Mouse (Mus musculus): ENCODE results near the gene Ms4a14.
"Not testable (repeated sequence)": the region's sequence is repeated elsewhere in the genome, so short reads cannot be mapped to it uniquely, and the experiment has no call there.

Gene Ms4a14

DNA sequence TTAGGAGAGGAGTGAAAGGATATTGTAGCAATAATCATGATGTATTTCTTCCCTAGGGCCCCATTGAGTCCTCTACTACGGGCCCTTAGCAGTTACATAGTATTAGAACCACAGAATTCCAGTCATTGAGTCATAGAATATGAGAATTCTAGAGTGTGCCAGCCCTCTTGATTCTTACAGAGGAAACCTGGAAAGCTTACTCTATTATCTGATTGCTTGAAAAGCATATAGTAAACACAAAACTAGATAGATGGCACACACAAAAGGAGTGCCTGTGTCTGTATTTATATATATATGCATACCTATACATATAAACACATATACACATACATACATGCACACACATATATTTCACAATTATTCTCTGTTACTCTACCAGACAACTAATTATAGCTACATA lies at the start of gene Ms4a14:
Gene Ms4a14, minus strand, starts transcription at position 101 of the 400 bp plus-strand sequence.
- no peak for DNase-seq

DNA sequence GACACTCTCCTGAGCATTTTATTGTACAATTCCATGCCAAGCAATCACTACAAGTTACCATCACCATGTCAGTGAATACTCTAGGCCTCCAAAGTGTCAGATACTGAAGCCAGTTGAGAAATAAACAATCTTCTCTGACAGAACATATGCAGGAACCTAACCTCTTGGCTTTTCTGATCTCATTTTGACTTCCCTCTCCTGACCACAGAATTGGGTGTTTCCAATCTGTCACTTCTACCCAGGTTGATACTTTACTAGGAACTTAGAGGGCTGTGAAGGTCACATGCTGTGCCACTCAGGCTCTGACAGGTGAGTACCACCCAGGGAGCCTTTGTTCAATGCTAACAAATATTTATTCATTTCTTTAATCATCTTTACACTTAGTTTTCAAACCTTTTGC lies 47.7 kb upstream of the Ms4a14 start:
- no peak for DNase-seq

DNA sequence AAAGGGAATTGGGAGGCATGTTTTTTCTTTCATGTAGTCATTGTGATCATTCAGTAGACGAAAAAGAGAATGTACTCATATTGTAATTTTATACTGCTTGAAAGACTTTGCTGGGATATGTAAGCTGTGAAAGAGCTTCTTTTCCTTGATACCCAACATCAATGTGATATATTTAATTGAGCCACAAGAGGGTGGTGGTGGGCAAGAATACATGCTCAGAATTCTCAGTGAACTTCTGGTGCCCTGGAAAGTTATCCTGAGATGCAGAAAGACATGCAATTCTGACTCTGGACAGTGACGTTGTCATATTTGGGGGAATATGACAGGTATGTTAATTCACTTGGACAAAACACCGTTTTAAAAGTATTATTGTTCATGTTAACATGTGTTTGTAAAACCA lies 45.9 kb upstream of the Ms4a14 start:
- no peak for DNase-seq

DNA sequence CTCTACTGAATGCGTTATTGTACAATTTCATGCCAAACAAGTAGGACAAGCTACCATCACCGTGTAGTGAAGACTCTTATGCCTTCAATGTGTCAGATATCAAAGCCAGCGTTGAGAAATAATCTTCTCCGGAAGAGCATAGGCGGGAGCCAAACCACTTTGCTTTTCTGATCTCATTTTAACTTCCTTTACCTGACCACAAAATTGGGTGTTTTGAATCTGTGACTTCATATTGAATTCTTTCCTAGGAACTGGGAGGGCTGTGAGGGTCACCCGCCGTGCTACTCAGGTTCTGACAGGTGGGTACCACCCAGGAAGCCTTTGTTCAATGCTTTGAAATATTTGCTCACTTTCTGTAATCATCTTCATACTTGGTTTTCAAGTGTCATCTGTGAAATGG lies 41.5 kb upstream of the Ms4a14 start:
- peak; percentile 19 for DNase-seq

DNA sequence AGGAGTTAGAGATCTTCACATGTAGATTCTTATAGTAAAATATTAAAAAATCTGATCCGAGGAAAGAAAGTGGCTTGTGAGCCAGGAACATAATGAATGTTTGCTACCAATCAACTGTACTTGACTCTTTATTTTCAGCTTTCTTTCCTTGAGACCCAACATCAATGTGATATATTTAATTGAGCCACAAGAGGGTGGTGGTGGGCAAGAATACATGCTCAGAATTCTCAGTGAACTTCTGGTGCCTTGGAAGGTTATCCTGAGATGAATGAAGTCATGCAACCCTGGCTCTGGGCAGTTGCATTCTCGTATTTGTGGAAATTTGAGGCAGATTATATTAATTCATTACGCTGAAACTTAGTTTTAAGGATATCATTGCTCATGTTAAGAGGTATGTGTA lies 37.6 kb upstream of the Ms4a14 start:
- no peak for DNase-seq

DNA sequence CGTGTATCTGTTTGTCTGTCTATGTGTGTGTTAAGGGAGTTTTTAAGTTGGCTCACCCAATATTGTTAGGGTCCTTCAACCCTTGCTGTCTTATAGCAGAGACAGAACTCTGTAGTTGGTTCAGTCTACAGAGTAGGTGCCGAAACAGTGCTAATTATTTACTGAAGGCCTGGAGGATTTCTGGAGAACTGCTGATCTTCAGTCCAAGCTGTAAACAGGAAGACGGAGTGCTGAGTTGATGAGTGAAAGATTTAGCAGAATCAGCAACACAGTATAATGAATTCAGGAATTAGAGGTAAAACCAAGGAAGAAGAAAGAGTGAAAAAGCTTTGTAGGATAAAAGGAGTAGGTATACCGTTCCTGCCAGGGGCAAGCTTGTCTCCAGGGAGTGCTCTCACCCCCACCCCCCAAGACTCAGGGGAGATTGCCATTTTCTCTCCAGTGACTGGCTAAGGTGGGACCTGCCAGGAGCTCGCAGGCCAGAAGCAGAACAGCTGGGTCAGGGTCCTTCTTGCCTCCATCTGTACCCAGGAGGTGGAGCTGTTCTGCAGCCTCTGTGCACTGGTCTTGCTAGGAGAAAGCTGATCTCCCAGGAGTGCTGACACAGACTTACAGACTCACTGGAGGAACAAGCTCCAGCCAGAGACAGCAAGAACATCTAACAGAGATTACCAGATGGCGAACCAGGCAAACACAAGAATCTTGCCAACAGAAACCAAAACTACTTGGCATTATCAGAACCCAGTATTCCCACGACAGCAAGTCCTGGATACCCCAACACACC lies 35.6 kb upstream of the Ms4a14 start:
- peak; percentile 41 for DNase-seq

DNA sequence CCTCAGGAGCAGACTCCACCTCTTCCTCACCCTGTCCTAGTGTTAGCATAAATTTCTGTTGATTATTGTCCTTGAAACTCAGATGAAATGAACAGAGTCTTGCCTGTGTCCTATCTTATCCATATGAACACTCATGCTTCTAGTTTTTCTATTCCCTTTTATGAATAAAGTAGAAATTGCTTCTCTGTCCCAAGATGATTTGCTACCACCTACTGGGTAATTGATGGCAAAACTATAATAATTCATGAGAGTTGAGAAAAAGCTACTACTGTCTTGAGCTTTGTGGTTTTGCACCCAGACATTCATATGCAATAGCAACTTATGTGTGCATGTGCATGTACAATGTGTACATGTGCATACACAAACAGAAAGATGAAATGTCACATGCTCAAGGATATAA lies 29.7 kb upstream of the Ms4a14 start:
- DNase-seq, result no peak

DNA sequence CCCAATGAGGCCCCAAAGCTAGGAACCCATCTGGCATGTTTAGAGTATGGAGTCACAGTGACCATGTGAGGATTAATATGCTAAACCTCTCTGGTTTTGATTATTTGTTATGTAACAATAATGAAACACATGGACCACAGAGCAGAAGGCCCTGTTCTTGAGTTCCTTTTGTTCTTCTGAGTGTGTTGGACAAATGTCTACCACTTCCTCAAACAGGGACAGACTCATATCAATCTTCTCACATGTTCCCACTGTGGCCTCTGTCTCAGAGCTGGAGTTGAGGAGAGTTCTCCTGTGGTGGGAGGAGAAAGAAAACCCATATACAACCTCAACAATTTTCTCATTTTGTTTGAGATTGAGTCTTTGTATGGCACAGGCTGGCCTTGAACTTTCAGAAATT lies 28.9 kb upstream of the Ms4a14 start:
- no peak for DNase-seq

DNA sequence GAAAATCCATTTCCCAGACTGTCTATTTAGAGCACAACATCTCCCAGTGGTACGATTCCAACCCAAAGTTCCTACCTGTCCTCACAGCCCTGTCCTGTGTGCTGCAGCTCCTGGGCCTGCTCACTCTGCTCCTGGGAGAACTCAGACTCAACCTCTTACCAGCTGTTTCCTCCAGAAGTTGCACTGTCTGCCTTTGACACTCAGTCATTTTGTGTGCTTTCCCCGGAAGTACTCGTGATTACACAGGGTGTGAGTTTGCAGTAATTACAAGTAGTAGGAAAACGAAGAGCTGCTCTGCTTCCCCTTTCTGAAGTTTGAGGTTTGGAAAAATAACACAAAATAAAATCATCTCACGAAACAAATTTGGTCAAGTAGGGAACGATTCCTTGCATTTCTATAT lies 21.7 kb upstream of the Ms4a14 start, which contains the start of gene Ms4a7:
Gene Ms4a7, minus strand, starts transcription at position 215 of the 400 bp plus-strand sequence.
- no peak for DNase-seq

DNA sequence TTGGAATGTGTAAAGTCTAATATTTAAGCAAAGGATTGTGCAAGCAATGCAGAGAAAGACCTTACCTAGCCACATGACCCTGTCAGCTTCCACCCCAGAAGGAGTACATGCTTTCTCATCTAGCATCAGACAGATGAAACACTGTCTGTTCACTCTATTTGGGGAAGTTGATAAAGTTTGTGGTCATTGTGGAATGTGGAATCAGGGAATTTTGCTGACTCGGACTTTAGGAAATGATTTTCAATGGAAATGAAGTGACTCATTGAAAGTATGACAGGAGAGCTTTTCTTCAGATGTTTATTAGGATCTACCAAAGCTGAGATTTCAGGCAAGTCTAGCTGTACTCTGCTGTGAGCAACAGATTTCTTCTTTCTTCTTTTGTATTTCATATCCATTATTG lies 6.9 kb upstream of the Ms4a14 start:
- no peak for DNase-seq

DNA sequence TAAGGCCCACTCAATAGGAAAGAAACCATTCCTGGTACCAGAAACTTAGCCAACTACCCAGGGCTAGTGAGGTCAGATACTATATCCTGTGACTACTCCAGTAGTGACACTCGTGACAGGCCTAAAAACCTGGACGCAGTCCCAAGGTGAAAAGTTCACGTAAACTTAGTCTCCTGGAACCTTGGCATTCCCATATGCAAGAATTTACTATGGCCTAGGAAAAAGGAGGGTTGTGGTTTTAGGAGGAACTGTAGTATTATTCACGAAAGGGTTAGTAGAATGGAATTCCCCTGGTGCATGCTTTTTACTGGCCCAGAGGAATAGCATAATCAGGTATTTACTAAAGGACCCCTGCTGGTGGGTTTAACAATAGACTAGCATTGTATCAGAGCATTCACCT lies 2.5 kb upstream of the Ms4a14 start:
- no peak for DNase-seq

DNA sequence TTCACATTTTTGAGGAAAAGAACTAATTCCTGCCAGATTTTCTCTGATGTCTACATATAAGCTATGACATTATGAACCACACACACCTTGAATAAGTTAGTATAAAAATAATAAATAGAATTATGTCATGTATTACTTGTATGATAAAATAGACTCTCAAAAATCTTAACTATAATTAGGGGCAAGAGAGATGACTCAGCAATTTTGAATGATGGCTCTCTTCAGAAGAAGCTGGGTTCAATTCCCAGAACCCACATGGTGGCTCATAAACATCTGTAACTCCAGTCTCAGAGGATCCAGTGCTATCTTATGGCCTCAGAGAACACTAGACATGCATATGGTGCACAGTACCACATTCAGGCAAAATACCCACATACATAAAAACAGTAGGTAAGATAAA lies 5.4 kb downstream of the Ms4a14 start:
- DNase-seq, result no peak

DNA sequence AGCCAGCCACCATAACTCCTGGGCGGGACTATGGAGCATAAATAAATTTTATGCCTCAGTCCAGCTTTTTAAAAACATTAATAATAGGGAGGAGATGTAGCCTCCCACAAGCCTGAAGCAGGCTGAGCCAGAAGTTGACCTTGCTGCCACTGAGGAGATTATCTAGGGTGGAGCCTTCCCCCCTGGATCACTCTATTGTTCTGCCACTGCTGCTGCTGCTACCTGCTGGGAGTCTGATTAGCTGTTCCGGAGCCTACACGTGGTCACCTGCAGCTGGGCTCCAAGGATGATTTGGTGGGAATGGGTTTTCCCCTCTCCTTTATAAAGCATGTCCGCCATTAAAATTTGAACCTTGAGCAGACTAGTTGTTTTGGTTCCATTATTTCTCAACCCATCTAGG lies 14.7 kb downstream of the Ms4a14 start:
- DNase-seq, result not testable (repeated sequence)

DNA sequence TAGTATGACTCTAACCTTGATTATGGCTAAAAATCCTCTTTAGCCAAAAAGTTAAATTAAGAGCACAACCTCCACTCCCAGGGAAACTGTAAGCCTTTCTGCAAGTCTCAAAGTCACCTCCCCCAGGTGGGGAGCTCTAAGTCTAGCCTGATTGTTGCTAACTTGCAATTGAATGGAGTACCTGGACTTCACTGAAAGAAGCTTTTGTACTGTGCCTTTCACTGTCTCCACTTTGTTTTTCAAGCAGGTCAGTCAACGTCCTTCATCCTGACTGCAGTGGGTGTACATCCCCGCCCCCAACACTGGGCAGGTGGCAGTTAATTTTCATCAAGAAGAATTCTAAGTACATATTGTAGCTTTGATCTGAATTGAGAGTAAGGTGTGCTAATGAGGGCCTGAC lies 15.3 kb downstream of the Ms4a14 start:
- no peak for DNase-seq

DNA sequence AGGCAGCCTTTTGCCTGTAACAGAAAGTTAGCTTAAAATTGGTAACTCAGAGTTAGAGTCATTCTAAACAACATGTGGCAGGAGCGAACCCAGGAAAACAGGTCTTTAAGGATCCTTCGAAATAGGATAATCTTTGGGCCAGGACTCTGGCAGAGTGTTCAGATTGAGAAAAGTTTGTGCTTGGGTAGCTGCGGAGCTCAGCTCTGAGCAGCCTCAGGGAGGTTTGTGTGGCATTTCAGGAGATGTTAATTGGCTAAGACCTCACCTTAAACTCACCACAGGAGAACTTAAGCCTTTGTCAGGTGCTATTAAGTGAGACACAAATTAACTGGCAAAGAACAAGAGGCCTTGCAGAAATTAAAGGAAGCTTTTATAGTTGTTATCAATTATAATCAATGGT lies 20.6 kb downstream of the Ms4a14 start:
- DNase-seq, result not testable (repeated sequence)

DNA sequence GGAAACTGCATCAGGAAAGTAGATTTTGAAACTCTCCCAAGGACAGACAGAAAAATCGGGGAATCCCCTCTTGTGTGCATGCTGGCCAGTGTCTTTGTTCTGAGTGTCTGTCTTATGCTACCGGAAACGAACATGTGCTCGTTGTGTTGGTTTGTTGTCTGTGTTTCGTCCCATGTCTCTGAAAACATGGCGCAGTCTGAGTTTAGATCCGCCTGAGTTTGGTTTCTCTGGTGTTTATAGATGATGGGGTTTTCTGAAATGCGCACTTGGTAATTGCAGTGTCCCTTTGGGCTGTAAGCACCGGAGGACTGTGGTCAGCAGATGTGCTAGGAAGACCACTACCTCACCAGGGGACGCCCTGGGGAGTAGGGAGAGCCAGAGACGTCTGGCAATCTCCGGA lies 21.3 kb downstream of the Ms4a14 start:
- peak; percentile 28 for DNase-seq

DNA sequence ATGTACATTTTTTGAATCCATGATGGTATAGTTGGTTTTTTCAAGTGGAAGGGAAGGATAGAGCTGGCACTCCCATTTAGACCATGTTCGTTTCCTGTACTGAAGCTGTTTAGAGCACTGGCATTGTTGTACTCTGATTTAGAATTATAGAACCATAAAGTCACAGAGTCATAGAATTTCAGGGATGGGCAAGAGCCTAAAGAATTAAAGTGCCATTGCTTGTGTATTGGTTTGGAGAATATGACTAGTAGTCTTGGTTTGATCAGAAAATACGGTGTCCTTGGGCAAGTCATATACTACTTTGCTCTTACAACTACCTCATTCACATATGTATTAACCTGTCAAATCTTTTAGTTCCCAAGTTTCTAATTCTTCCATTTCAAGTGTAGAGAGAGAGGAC lies 30.5 kb downstream of the Ms4a14 start, which contains the start of gene Ms4a5:
Gene Ms4a5, minus strand, starts transcription at position 101 of the 400 bp plus-strand sequence.
- no peak for DNase-seq

DNA sequence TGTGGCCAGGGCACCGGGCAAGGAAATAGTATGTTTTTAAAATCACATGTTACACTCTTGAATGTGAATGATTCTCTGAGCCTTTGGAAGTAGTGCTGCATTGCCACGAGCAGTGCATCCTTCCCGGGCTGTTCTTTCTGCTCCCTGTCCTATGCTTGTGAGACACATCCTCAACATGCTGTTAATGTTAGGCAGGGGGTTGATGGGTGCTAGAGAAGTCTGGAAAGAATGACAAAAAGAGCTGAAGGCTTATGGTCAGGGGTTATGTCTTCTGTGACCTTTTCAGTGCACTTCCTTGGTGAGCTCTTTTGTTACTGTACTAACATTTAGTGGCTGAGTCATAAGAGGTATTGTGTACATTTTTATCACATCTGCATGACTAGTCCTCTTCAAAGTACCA lies 34.0 kb downstream of the Ms4a14 start:
- DNase-seq, result no peak

DNA sequence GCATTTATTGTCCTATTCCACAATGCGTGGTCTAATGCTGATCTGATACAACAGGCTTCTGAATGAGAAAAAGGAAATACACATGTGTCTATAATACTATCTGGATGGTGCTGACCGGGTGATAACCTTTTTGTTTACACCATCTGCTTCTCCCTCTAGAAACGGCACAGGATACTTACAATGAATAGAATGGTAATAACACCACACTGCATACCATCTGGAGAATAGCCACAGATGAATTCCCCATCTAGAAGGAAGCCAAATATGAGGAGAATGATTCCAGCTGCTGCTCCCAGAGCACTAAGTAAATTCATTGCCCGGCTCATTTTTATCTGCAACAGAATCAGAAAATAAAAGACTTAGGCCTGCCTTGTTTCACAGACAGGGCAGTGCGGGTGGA lies 37.8 kb downstream of the Ms4a14 start:
- no peak for DNase-seq

DNA sequence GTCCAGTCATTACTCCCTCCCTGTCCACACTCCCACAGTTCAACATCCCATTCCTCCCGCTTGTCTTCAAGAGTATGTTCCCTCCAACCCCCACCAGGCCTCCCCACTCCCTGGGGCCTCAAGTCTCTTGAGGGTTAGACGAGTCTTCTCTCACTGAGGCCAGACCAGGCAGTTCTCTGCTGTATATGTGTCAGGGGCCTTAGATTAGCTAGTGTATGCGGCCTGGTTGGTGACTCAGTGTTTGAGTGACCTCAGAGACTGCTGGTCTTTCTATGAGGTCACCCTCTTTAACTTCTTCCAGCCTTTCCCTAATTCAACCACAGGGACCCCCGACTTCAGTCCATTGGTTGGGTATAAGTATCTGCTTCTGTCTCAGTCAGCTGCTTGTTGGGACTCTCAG lies 47.3 kb downstream of the Ms4a14 start:
- no peak for DNase-seq

DNA sequence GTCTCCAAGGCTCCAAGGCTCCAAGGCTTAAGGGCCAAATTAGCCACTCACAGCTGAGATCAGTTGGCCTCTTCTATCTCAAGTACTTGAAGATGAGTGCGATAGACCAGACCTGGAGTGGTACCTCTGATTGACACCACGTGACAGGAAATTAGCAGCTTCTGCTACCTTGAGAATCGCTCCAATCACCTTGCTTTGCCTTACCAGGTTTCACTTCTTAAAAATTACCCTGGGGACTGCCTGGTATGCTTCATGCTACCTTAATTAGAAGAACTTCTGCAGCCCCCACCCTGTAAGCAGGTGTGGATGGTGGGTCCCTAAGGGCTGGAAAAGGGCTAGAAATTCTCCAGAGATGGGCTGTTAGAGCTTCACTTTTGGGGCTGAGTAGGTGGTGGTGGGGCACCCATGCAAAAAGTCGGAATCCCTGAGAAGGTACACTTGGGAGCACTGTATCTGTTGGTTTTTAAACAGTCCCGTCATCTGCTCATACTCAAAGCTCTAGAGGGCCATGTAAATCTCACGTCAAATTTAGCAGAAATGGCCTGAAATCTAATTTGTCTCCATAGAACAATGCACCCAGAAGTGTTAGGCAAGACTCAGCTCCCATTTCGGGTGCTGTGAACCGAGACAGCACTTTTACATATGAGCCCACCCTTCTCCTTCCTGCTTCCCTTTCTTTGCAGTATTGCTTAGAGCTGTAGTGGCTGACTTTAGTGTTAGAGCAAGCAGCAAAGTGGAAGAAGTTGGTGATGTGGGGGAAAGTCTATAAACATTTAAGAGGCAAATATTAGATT lies 48.0 kb downstream of the Ms4a14 start, which contains the start of gene Ms4a1:
Gene Ms4a1, minus strand, starts transcription at position 190 of the 794 bp plus-strand sequence.
- DNase-seq, result no peak

DNA sequence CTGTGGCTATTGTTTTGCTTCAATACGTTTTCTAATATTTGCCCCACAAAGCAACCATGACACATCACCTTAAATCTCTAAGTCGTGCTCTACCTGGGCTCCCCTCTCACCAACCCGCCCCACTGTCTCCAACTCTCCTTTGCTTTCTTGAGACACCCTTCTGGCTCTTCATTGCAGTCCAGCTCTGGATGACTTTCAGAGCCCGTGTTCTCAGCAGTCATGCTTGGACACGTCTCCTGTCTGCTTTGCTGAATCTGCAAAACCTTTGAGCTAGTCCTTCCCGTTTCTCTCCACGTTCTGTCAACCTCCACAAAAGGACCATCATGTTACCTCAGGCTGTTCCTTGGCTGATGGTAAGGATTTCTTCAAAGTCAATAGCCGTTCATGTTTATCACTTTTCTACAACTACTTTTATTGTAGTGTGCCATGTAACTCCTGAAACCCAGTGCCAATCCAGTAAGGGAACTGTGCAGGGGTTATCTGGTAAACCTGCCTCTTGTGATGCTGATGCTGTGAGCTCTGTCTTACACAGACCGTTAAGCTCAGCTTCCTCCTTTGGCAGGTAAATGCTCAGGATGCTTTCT lies 49.6 kb downstream of the Ms4a14 start:
- no peak for DNase-seq

DNA sequence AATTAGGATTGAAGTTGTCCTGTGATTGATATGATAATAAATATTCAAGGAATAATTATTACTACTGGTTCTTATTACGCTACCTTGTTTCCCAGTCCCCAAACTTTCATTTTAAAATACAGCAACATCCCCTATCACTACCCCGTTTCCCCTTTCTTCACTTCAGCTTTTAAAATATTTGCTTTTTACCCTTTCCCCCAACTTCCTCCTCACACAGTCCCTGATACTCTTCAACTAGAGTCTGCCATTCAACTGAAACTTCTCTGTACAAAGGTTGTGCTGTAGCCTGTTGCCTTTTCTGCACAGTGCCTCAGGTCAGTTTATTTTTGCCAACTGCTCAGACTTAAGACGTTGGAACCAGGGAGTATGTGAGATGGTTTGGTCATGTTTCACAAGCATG lies 50.7 kb downstream of the Ms4a14 start:
- no peak for DNase-seq

DNA sequence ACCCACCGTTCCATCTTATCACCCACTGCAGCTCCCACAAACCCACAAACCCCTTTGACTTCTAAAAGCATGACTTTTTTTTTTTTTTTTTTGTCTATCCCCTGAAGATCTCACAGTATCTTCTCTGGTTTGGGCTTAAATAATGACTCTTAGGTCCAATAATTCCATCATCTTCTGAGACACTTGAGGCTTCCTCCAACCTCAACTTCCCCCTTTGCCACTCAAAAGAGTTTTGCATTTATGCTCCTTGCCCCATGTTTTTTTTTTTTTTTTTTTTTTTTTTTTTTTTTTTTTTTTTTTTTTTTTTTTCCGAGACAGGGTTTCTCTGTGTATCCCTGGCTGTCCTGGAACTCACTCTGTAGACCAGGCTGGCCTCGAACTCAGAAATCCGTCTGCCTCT lies 51.3 kb downstream of the Ms4a14 start:
- DNase-seq, result not testable (repeated sequence)
